Mouse (Mus musculus): ENCODE measurements around the gene Trat1. TPM values are rescaled to one million over a fixed set of nuclear protein-coding genes. Genes with fewer than 3 reads are reported as not detected.

The Trat1 gene
- polyA plus RNA-seq (2015; fragmentation: Nextera tagmentation; extraction: Ambion mirVana): 0.08 TPM in 1 of 2 replicates, not detected in the other

GRCm38 (mm10) chr16:48771971-48772445 is at the start of gene Trat1:
Gene Trat1, minus strand, starts transcription at chr16:48772021.
- no peaks in the 10 kb centered on the region for H3K27me3 ChIP-seq
- H3K9me3 ChIP-seq: no peaks in the 10 kb centered on the region
- no peak within 1 kb of the TSS for H3K4me3 ChIP-seq
- H3K4me1 ChIP-seq: no peaks in the 10 kb centered on the region
- 79% methylated on average over 3 of the region's 3 CpGs for WGBS
- no peak for ATAC-seq (ENCODE audit: insufficient number of reproducible peaks, low FRiP score, low TSS enrichment, low read depth)
- H3K27ac ChIP-seq: no peak within 1 kb of the TSS
- no peaks in the 10 kb centered on the region for H3K36me3 ChIP-seq
- no peak within 1 kb of the TSS for H3K9ac ChIP-seq
- no peak within 1 kb of the TSS for H3K4me2 ChIP-seq

GRCm38 (mm10) chr16:48818524-48818923 is 46.7 kb upstream of the Trat1 start:
- 90% methylated on average over 6 of the region's 6 CpGs for WGBS

GRCm38 (mm10) chr16:48816695-48817094 is 44.9 kb upstream of the Trat1 start, which contains the start of gene Retnlb:
Gene Retnlb, plus strand, starts transcription at chr16:48816856.
- no peaks in the 10 kb centered on the region for H3K9me3 ChIP-seq
- no peaks in the 10 kb centered on the region for H3K4me1 ChIP-seq
- H3K4me3 ChIP-seq: no peak within 1 kb of the TSS
- no peak within 1 kb of the TSS for H3K9ac ChIP-seq
- H3K4me2 ChIP-seq: no peak within 1 kb of the TSS
- H3K27me3 ChIP-seq: no peaks in the 10 kb centered on the region
- no peak within 1 kb of the TSS for H3K27ac ChIP-seq
- no peak for ATAC-seq (ENCODE audit: insufficient number of reproducible peaks, low FRiP score, low TSS enrichment, low read depth)
- no peaks in the 10 kb centered on the region for H3K36me3 ChIP-seq
- WGBS: 90% methylated on average over 2 of the region's 2 CpGs

More at GRCm38 (mm10) chr16:48818524-48818923, 46.7 kb upstream of the Trat1 start:
- Histone ChIP-seq H3K27ac (no peak overlapping the region), H3K9me3 (no peaks in the 10 kb centered on the region), H3K4me2 (no peak overlapping the region), H3K4me3 (no peak overlapping the region), H3K36me3 (no peaks in the 10 kb centered on the region), H3K9ac (no peak overlapping the region), H3K27me3 (no peaks in the 10 kb centered on the region), H3K4me1 (no peaks in the 10 kb centered on the region)
- no peak for ATAC-seq (ENCODE audit: insufficient number of reproducible peaks, low FRiP score, low TSS enrichment, low read depth)

- no peak overlapping the region for H3K4me2 ChIP-seq
- WGBS: 58% methylated on average over 7 of the region's 7 CpGs
- no peaks in the 10 kb centered on the region for H3K27me3 ChIP-seq
- no peak overlapping the region for H3K9ac ChIP-seq
- H3K4me1 ChIP-seq: no peaks in the 10 kb centered on the region
- H3K27ac ChIP-seq: no peak overlapping the region
- no peak for ATAC-seq (ENCODE audit: insufficient number of reproducible peaks, low FRiP score, low TSS enrichment, low read depth)
- H3K9me3 ChIP-seq: no peaks in the 10 kb centered on the region
- H3K4me3 ChIP-seq: no peak overlapping the region
- H3K36me3 ChIP-seq: no peaks in the 10 kb centered on the region
Observed at GRCm38 (mm10) chr16:48811881-48812436, 40.1 kb upstream of the Trat1 start.

- Histone ChIP-seq H3K4me1 (no peaks in the 10 kb centered on the region), H3K4me2 (no peak overlapping the region), H3K36me3 (no peaks in the 10 kb centered on the region), H3K27ac (no peak overlapping the region), H3K9me3 (no peaks in the 10 kb centered on the region), H3K27me3 (no peaks in the 10 kb centered on the region), H3K9ac (no peak overlapping the region), H3K4me3 (no peak overlapping the region)
- WGBS: 54% methylated on average over 2 of the region's 2 CpGs
- ATAC-seq (ENCODE audit: insufficient number of reproducible peaks, low FRiP score, low TSS enrichment, low read depth): no peak
Observed at GRCm38 (mm10) chr16:48809374-48809773, 37.6 kb upstream of the Trat1 start.

GRCm38 (mm10) chr16:48806521-48806920 is 34.7 kb upstream of the Trat1 start:
- WGBS: 96% methylated on average over 1 of the region's 1 CpGs
- no peak overlapping the region for H3K9ac ChIP-seq
- ATAC-seq (ENCODE audit: insufficient number of reproducible peaks, low FRiP score, low TSS enrichment, low read depth): no peak
- no peak overlapping the region for H3K4me2 ChIP-seq
- H3K27ac ChIP-seq: no peak overlapping the region
- H3K4me3 ChIP-seq: no peak overlapping the region
- no peaks in the 10 kb centered on the region for H3K4me1 ChIP-seq
- no peaks in the 10 kb centered on the region for H3K36me3 ChIP-seq
- H3K27me3 ChIP-seq: no peaks in the 10 kb centered on the region
- H3K9me3 ChIP-seq: no peaks in the 10 kb centered on the region

- Histone ChIP-seq H3K9me3 (no peaks in the 10 kb centered on the region), H3K4me1 (no peaks in the 10 kb centered on the region)
Observed at GRCm38 (mm10) chr16:48805412-48805811, 33.6 kb upstream of the Trat1 start.

GRCm38 (mm10) chr16:48800906-48801305 is 29.1 kb upstream of the Trat1 start:
- no peak overlapping the region for H3K9ac ChIP-seq
- no peak for ATAC-seq (ENCODE audit: insufficient number of reproducible peaks, low FRiP score, low TSS enrichment, low read depth)
- H3K4me2 ChIP-seq: no peak overlapping the region
- H3K4me1 ChIP-seq: no peaks in the 10 kb centered on the region
- no peaks in the 10 kb centered on the region for H3K36me3 ChIP-seq
- 84% methylated on average over 2 of the region's 2 CpGs for WGBS
- no peak overlapping the region for H3K27ac ChIP-seq
- no peaks in the 10 kb centered on the region for H3K27me3 ChIP-seq
- H3K4me3 ChIP-seq: no peak overlapping the region
- no peaks in the 10 kb centered on the region for H3K9me3 ChIP-seq

More at GRCm38 (mm10) chr16:48805412-48805811, 33.6 kb upstream of the Trat1 start:
- no peaks in the 10 kb centered on the region for H3K36me3 ChIP-seq
- no peak for ATAC-seq (ENCODE audit: insufficient number of reproducible peaks, low FRiP score, low TSS enrichment, low read depth)
- no peak overlapping the region for H3K4me3 ChIP-seq
- H3K27me3 ChIP-seq: no peaks in the 10 kb centered on the region
- no peak overlapping the region for H3K27ac ChIP-seq
- no peak overlapping the region for H3K4me2 ChIP-seq
- WGBS: 72% methylated on average over 1 of the region's 1 CpGs
- H3K9ac ChIP-seq: no peak overlapping the region

- no peak overlapping the region for H3K9ac ChIP-seq
- H3K4me2 ChIP-seq: no peak overlapping the region
- H3K9me3 ChIP-seq: no peaks in the 10 kb centered on the region
- 92% methylated on average over 3 of the region's 3 CpGs for WGBS
- H3K27ac ChIP-seq: no peak overlapping the region
- H3K4me1 ChIP-seq: no peaks in the 10 kb centered on the region
- ATAC-seq (ENCODE audit: insufficient number of reproducible peaks, low FRiP score, low TSS enrichment, low read depth): no peak
- no peaks in the 10 kb centered on the region for H3K27me3 ChIP-seq
- no peaks in the 10 kb centered on the region for H3K36me3 ChIP-seq
- H3K4me3 ChIP-seq: no peak overlapping the region
Observed at GRCm38 (mm10) chr16:48799470-48799869, 27.6 kb upstream of the Trat1 start.

GRCm38 (mm10) chr16:48798285-48798684 is 26.5 kb upstream of the Trat1 start:
- Histone ChIP-seq H3K4me1 (no peaks in the 10 kb centered on the region), H3K36me3 (no peaks in the 10 kb centered on the region), H3K4me3 (no peak overlapping the region), H3K27ac (no peak overlapping the region), H3K27me3 (no peaks in the 10 kb centered on the region), H3K9ac (no peak overlapping the region), H3K4me2 (no peak overlapping the region), H3K9me3 (no peaks in the 10 kb centered on the region)
- no peak for ATAC-seq (ENCODE audit: insufficient number of reproducible peaks, low FRiP score, low TSS enrichment, low read depth)
- WGBS: 79% methylated on average over 3 of the region's 3 CpGs

GRCm38 (mm10) chr16:48788704-48789185 is 16.9 kb upstream of the Trat1 start:
- Histone ChIP-seq H3K4me3 (no peak overlapping the region), H3K9me3 (no peaks in the 10 kb centered on the region), H3K9ac (no peak overlapping the region), H3K4me2 (no peak overlapping the region), H3K27me3 (no peaks in the 10 kb centered on the region), H3K4me1 (no peaks in the 10 kb centered on the region), H3K36me3 (no peaks in the 10 kb centered on the region), H3K27ac (no peak overlapping the region)
- no peak for ATAC-seq (ENCODE audit: insufficient number of reproducible peaks, low FRiP score, low TSS enrichment, low read depth)
- WGBS: 54% methylated on average over 4 of the region's 4 CpGs

GRCm38 (mm10) chr16:48786258-48786657 is 14.4 kb upstream of the Trat1 start:
- H3K4me3 ChIP-seq: no peak overlapping the region
- no peaks in the 10 kb centered on the region for H3K4me1 ChIP-seq
- H3K9ac ChIP-seq: no peak overlapping the region
- 74% methylated on average over 3 of the region's 3 CpGs for WGBS
- H3K9me3 ChIP-seq: no peaks in the 10 kb centered on the region
- no peak overlapping the region for H3K27ac ChIP-seq
- ATAC-seq (ENCODE audit: insufficient number of reproducible peaks, low FRiP score, low TSS enrichment, low read depth): no peak
- no peak overlapping the region for H3K4me2 ChIP-seq
- H3K36me3 ChIP-seq: no peaks in the 10 kb centered on the region
- H3K27me3 ChIP-seq: no peaks in the 10 kb centered on the region

Measured in limb, embryonic 15.5 days (tissue).